Mouse (Mus musculus) adrenal gland, postnatal 10 days (tissue): ENCODE measurements around the gene Olfr1299. TPM values are rescaled to one million over a fixed set of nuclear protein-coding genes. Genes with fewer than 3 reads are reported as not detected.

Source experiments
- DNase-seq: peaks from one replicate; pipeline ENCODE4 v3.0.0; 2021; ENCODE audit warnings: mixed read lengths
- long read RNA-seq, 2 experiments: library from polyadenylated mRNA; stranded (forward); transcript quantifications; one replicate each; pipeline ENCODE4 v2.0.0; 2021
- total RNA-seq, 2 experiments: library from RNA; stranded (reverse); gene quantifications; 2 replicates each; pipeline ENCODE4 v1.2.3; 2021

The Olfr1299 gene
- total RNA-seq = not detected
- long read RNA-seq, experiment 1 = 0 reads
- long read RNA-seq, experiment 2 = 0 reads

DNA sequence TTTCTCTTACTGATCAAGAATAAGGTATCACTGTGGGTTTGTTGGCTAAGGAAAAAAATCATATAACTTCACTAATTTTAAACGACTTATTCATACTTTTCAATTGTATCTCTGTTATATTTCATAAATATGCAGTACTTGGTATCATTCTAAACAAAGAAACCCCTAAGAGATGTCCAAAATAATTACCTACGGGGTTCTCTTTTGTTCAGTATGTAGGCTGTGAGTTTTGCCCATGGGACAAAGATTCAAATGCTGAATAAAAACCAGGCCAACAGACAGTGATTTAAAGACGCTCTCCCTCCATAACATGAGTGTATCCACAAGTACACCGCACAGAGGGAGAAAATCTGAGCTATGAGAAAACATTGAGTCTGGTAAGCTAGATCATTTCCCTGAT lies at the start of gene Olfr1299:
Olfr1299 (plus strand) TSS at position 301 of the 400 bp plus-strand sequence.
- no peak for DNase-seq

DNA sequence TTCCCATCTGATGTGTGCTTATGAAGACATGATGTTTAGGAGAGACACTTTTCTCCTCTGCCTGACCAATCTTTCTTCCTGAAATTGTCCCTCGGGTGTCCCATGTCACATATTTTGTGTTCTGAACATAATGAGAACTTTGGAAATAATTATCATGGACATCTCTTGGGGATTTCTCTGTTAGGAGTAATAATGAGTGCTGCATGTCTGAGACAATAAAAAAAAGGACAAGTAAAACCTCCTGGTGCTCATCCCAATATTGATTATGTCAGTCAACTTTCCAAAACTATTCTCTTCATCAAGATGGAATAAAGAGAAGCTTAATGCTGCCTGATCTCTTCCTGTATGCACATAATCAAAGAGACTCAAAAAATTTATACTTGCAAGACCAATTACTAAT lies 34.8 kb upstream of the Olfr1299 start, which contains the start of gene Olfr1297:
Olfr1297 (minus strand) TSS at position 101 of the 400 bp plus-strand sequence.
- no peak for DNase-seq

DNA sequence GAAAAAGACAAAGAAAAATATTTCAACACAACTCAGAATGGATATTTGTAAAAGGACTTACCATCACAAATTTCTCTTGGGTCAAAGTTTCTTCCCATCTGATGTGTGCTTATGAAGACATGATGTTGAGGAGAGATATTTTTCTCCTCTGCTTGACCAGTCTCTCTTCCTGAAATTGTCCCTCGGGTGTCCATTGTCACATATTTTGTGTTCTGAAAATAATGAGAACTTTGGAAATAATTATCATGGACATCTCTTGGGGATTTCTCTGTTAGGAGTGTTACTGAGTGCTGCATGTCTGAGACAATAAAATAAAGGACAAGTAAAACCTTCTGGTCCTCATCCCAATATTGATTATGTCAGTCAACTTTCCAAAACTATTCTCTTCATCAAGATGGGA lies 12.1 kb upstream of the Olfr1299 start, which contains the start of gene Olfr1298:
Olfr1298 (minus strand) TSS at position 101 of the 400 bp plus-strand sequence.
- DNase-seq = no peak

Other genes with a start within 250 kb of the Olfr1299 start
- gene Olfr1286, start 238.3 kb upstream of the Olfr1299 start, total RNA-seq = not detected
- not detected for gene Olfr1287, start 212.3 kb upstream of the Olfr1299 start, total RNA-seq
- gene Olfr1288, start 187.3 kb upstream of the Olfr1299 start, total RNA-seq = not detected
- not detected for gene Olfr1289, start 180.6 kb upstream of the Olfr1299 start, total RNA-seq
- gene Olfr1290, start 167.6 kb upstream of the Olfr1299 start, total RNA-seq = not detected
- gene Olfr1291-ps1, start 164.2 kb upstream of the Olfr1299 start, total RNA-seq = not detected
- gene Olfr1293-ps, start 136.2 kb upstream of the Olfr1299 start, total RNA-seq = not detected
- gene Olfr1294, start 121.1 kb upstream of the Olfr1299 start, total RNA-seq = not detected
- not detected for gene Olfr1295, start 91.7 kb upstream of the Olfr1299 start, total RNA-seq
- gene Olfr1297, start 34.9 kb upstream of the Olfr1299 start, total RNA-seq = not detected
- gene Olfr1298, start 12.2 kb upstream of the Olfr1299 start, total RNA-seq = not detected
- not detected for gene Olfr1301, start 89.6 kb downstream of the Olfr1299 start, total RNA-seq
- not detected for gene Olfr1302, start 116.0 kb downstream of the Olfr1299 start, total RNA-seq
- not detected for gene Olfr1303, start 158.9 kb downstream of the Olfr1299 start, total RNA-seq
- not detected for gene Olfr1305, start 215.7 kb downstream of the Olfr1299 start, total RNA-seq